Mouse (Mus musculus) spleen, adult 18-20 months (tissue): Measurements from ENCODE around the gene Rundc3b.

ENCODE experiments used
- DNase-seq, 2 experiments: peaks; one replicate each; pipeline ENCODE4 v3.0.0; 2022; ENCODE audit warnings: mixed read lengths in 2 of 2

The Rundc3b gene

GRCm38 (mm10) chr5:8622596-8623231 is at the start of gene Rundc3b:
TSS of gene Rundc3b (minus strand) at chr5:8622952.
- peak; percentile 82 to 87 for DNase-seq

GRCm38 (mm10) chr5:8669606-8670005 is 46.9 kb upstream of the Rundc3b start:
- no peak for DNase-seq

- DNase-seq: no peak
Measured at GRCm38 (mm10) chr5:8667758-8668474, 45.2 kb upstream of the Rundc3b start.

GRCm38 (mm10) chr5:8664678-8665077 is 41.9 kb upstream of the Rundc3b start:
- no peak for DNase-seq

GRCm38 (mm10) chr5:8660738-8661151 is 38.0 kb upstream of the Rundc3b start:
- no peak for DNase-seq

GRCm38 (mm10) chr5:8659911-8660737 is 37.4 kb upstream of the Rundc3b start, which contains the start of gene Abcb1a:
TSS of gene Abcb1a (plus strand) at chr5:8660077.
- peak; percentile 43 to 51 for DNase-seq

- no peak for DNase-seq
Measured at GRCm38 (mm10) chr5:8652085-8652484, 29.3 kb upstream of the Rundc3b start.

GRCm38 (mm10) chr5:8648774-8649173 is 26.0 kb upstream of the Rundc3b start:
- DNase-seq: no peak

- no peak for DNase-seq
Measured at GRCm38 (mm10) chr5:8648300-8648699, 25.5 kb upstream of the Rundc3b start.

- DNase-seq: no peak
Measured at GRCm38 (mm10) chr5:8634489-8634975, 11.8 kb upstream of the Rundc3b start.

GRCm38 (mm10) chr5:8632901-8633300 is 10.1 kb upstream of the Rundc3b start:
- no peak for DNase-seq

GRCm38 (mm10) chr5:8622071-8622595 is 619 bp downstream of the Rundc3b start:
- DNase-seq: peak; percentile 33 to 46

GRCm38 (mm10) chr5:8571118-8571517 is 51.6 kb downstream of the Rundc3b start:
- no peak for DNase-seq

GRCm38 (mm10) chr5:8566867-8567266 is 55.9 kb downstream of the Rundc3b start:
- DNase-seq: no peak

- no peak for DNase-seq
Measured at GRCm38 (mm10) chr5:8544512-8544911, 78.2 kb downstream of the Rundc3b start.

- no peak for DNase-seq
Measured at GRCm38 (mm10) chr5:8542631-8543207, 80.0 kb downstream of the Rundc3b start.

- DNase-seq: no peak
Measured at GRCm38 (mm10) chr5:8541120-8542117, 81.3 kb downstream of the Rundc3b start.

- DNase-seq: no peak
Measured at GRCm38 (mm10) chr5:8519006-8519405, 103.7 kb downstream of the Rundc3b start.

- no peak for DNase-seq
Measured at GRCm38 (mm10) chr5:8491778-8492177, 131.0 kb downstream of the Rundc3b start.

- no peak for DNase-seq
Measured at GRCm38 (mm10) chr5:8489471-8490110, 133.2 kb downstream of the Rundc3b start.
